Mouse (Mus musculus) stomach, postnatal 0 days (tissue): Measurements from ENCODE around the gene Ncapg. TPM values are rescaled to one million over a fixed set of nuclear protein-coding genes. Genes with fewer than 3 reads are reported as not detected.

ENCODE experiments used
- ATAC-seq: fragments of 200-750 bp; cut with Nextera tagmentation; 2 replicates; pipeline ENCODE4 v1.8.0; 2017; ENCODE audit not compliant: low FRiP score, low TSS enrichment
- DNase-seq: peaks from one replicate; pipeline ENCODE4 v3.0.0-alpha.2; 2016; ENCODE audit warnings: low spot score
- H3K27ac ChIP-seq: fragments of 300-500 bp; sonication (generic); replicated peaks from 2 replicates; pipeline ENCODE4 v1.5.1; 2014; ENCODE audit warnings: mild to moderate bottlenecking, control low read depth
- H3K27me3 ChIP-seq: fragments of 300-500 bp; sonication (generic); 2 replicates; pipeline ENCODE4 v1.6.1; 2014; ENCODE audit warnings: low read length; ENCODE audit not compliant: control insufficient read depth, insufficient read depth
- H3K36me3 ChIP-seq: fragments of 300-500 bp; sonication (generic); 2 replicates; pipeline ENCODE4 v1.6.1; 2014; ENCODE audit warnings: low read length, mixed read lengths; ENCODE audit not compliant: control insufficient read depth, insufficient read depth
- H3K4me1 ChIP-seq: fragments of 300-500 bp; sonication (generic); replicated peaks from 2 replicates; pipeline ENCODE4 v1.6.1; 2014; ENCODE audit warnings: antibody characterized with exemption; ENCODE audit not compliant: control insufficient read depth, insufficient read depth
- H3K4me2 ChIP-seq: fragments of 300-500 bp; sonication (generic); replicated peaks from 2 replicates; pipeline ENCODE4 v1.6.1; 2014; ENCODE audit warnings: low read depth, mild to moderate bottlenecking, control low read depth, moderate library complexity
- H3K4me3 ChIP-seq: fragments of 300-500 bp; sonication (generic); 2 replicates; pipeline ENCODE4 v1.5.1; 2014; ENCODE audit warnings: low read depth, low read length, control low read depth
- H3K9ac ChIP-seq: fragments of 300-500 bp; sonication (generic); 2 replicates; pipeline ENCODE4 v1.6.1; 2014; ENCODE audit warnings: mild to moderate bottlenecking, low read length, control low read depth, mixed read lengths
- H3K9me3 ChIP-seq: fragments of 300-500 bp; sonication (generic); 2 replicates; pipeline ENCODE4 v1.6.1; 2016; ENCODE audit warnings: low read length; ENCODE audit not compliant: control insufficient read depth
- CTCF ChIP-seq: IDR thresholded peaks from 2 replicates; pipeline ENCODE4 v1.5.1; 2016; ENCODE audit warnings: antibody characterized with exemption, low read depth, mild to moderate bottlenecking, moderate library complexity
- EP300 ChIP-seq: optimal IDR thresholded peaks from 2 replicates; pipeline ENCODE3; 2016; ENCODE audit warnings: antibody characterized with exemption
- WGBS: fragments of 180-500 bp; shearing (Covaris S2); extraction: QIAGEN DNeasy Blood & Tissue Kit; methylation state at CpG from one replicate; pipeline ENCODE4 v1.1.7; 2014; 5-methylcytosine and 5-hydroxymethylcytosine counted together
- polyA plus RNA-seq: library from polyadenylated mRNA; unstranded; fragments of >200 nt; fragmentation: Nextera tagmentation; extraction: Ambion mirVana; gene quantifications from 2 replicates; pipeline ENCODE4 v1.2.1, GENCODE M21; 2015

Ncapg gene
- polyA plus RNA-seq = 7.9 and 11.4 TPM in 2 replicates

- whole genome bisulfite sequencing = under 1% methylated on average over 66 of the region's 66 CpGs
- no peaks in the 10 kb centered on the region for H3K4me1 ChIP-seq
- H3K9ac ChIP-seq = peak within 1 kb of the TSS; percentile 71
- H3K9me3 ChIP-seq = no peaks in the 10 kb centered on the region
- peak within 1 kb of the TSS; percentile 70 for H3K4me3 ChIP-seq
- H3K4me2 ChIP-seq = peak within 1 kb of the TSS; percentile 96
- no peaks in the 10 kb centered on the region for H3K27me3 ChIP-seq
- peak; percentile 100 for DNase-seq
- peak; percentile 97 for TF ChIP-seq EP300
- no peak; the same call in 1 of the 2 replicates for TF ChIP-seq CTCF
- H3K27ac ChIP-seq = peak within 1 kb of the TSS; percentile 85
- no peaks in the 10 kb centered on the region for H3K36me3 ChIP-seq
- peak; percentile 100 for ATAC-seq
These were observed at the start of gene Ncapg for GRCm38 (mm10) chr5:45669598-45670279. Ncapg (plus strand) TSS chr5:45669919.

DNA sequence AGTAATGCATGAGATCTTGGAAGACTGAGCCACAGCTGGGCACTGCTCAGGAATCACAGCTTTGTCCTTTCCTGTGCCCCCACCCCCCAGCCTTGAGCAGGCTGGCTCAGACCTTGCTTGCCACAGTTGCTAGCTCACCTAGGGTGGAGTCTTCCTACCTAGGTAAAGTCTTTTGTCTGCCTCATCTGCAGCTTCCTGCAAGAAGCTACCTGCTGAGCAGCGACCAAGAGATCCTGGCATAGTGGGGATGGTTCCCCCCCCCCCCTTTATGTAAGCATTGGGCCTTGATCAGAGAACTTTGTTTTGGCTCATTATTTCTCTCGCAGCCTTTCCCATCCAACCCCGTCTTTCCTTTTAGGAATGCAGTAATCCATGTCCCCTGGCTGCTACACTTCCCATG lies 48.2 kb upstream of the Ncapg start:
- Histone ChIP-seq H3K9me3 (no peaks in the 10 kb centered on the region), H3K27me3 (no peaks in the 10 kb centered on the region), H3K4me2 (no peak overlapping the region), H3K9ac (no peak overlapping the region), H3K27ac (no peak overlapping the region), H3K4me1 (no peaks in the 10 kb centered on the region), H3K36me3 (no peaks in the 10 kb centered on the region), H3K4me3 (no peak overlapping the region)
- DNase-seq (no peak), ATAC-seq (no peak)
- TF ChIP-seq CTCF (no peak), EP300 (no peak)
- 46% methylated on average over 3 of the region's 3 CpGs for WGBS

GRCm38 (mm10) chr5:45627771-45628170 lies 41.9 kb upstream of the Ncapg start:
- no peak for DNase-seq
- 50% methylated on average over 1 of the region's 1 CpGs for WGBS
- H3K4me1 ChIP-seq = no peaks in the 10 kb centered on the region

DNA sequence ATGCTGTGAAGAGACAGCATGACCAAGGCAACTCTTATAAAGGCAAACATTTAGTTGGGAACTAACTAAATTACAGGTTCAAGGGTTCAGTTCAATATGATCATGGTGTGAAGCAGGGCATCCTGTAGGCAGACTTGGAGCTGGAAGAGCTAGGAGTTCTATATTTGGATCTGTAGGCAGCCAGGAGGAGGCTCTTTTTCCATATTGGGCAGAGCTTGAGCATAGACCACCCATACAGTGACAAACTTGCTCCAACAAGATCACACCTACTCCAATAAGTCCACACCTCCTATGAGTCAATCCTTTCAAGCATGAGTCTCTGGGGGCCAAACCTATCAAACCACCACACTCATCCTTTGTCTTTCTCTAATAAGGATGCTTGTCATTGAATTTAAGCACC lies 40.2 kb upstream of the Ncapg start:
- Histone ChIP-seq H3K27ac (no peak overlapping the region), H3K4me1 (no peaks in the 10 kb centered on the region), H3K27me3 (no peaks in the 10 kb centered on the region), H3K4me3 (no peak overlapping the region), H3K9me3 (no peaks in the 10 kb centered on the region), H3K4me2 (no peak overlapping the region), H3K9ac (no peak overlapping the region), H3K36me3 (no peaks in the 10 kb centered on the region)
- no peak for ATAC-seq
- TF ChIP-seq EP300 (no peak), CTCF (no peak)
- DNase-seq = no peak

More at GRCm38 (mm10) chr5:45627771-45628170, 41.9 kb upstream of the Ncapg start:
- H3K4me3 ChIP-seq = no peak overlapping the region
- no peak for TF ChIP-seq CTCF
- no peak for TF ChIP-seq EP300
- no peak overlapping the region for H3K9ac ChIP-seq
- no peaks in the 10 kb centered on the region for H3K27me3 ChIP-seq
- H3K9me3 ChIP-seq = no peaks in the 10 kb centered on the region
- no peak for ATAC-seq
- H3K4me2 ChIP-seq = no peak overlapping the region
- no peak overlapping the region for H3K27ac ChIP-seq
- H3K36me3 ChIP-seq = no peaks in the 10 kb centered on the region

DNA sequence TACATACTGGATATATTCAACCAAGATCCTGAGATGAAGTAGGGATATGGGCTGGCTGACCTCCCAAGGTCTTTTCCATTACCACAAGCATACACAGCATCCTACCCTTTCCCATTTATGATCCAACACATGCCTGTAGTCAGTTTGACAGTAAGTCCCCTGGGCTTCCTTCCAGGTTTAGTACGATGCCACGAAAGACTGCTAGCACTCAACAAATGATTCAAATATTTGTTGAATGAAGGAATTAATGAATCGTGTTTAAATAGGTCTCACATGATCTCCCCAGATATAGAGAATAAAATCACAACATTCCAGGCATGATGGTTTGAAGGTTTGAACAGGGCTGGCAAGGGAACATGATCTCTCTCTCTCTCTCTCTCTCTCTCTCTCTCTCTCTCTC lies 31.3 kb upstream of the Ncapg start:
- no peaks in the 10 kb centered on the region for H3K9me3 ChIP-seq
- 12% methylated on average over 3 of the region's 3 CpGs for WGBS
- H3K4me2 ChIP-seq = peak overlapping the region; percentile 96
- ATAC-seq (no peak), DNase-seq (no peak)
- no peaks in the 10 kb centered on the region for H3K36me3 ChIP-seq
- no peak overlapping the region for H3K9ac ChIP-seq
- TF ChIP-seq CTCF (no peak), EP300 (no peak)
- no peaks in the 10 kb centered on the region for H3K27me3 ChIP-seq
- H3K4me3 ChIP-seq = no peak overlapping the region; the same call in 1 of the 2 replicates
- no peak overlapping the region for H3K27ac ChIP-seq
- H3K4me1 ChIP-seq = no peaks in the 10 kb centered on the region

DNA sequence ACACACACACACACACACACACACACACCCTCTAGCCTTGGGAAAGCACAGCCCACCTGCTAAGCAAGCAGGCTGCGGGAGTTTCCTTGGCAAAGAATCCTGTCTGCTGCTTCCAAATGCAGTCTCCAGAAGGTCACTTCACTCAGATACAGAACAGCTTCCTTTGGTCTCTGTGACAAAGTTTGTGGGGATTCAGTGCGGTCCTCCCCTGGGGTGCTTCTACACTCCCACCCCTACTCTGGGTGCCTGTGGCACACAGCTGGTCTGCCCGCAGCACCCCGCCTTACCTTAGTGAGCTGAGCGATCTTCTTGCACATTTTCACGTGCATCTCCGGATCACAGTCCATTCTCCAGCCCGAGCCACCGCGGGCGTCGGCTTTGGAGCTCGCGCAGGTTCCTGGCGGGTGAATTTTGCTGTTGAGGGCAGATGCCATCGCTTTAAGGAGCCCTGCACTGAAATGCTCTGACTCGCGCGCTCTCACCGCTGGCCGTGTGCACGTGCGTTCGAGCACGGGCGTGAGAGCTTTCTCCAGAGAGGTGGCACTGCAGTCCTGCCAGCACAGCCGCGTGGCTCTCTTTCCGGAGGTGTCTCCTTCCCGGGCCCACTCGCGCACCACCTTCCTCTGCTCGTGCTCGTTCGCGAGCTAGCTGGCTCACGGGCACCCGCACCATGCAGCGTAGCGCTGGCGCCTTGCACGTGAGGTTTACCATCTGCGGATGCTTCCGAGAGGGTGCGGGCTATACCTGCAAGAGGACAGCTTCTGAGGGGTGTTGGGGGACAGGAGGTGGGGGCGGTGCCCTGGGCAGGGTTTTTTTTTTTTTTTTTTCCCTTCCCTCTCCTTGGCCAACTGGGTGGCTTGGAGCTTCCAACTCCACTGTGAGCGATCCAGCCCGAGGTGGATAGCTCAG lies 30.7 kb upstream of the Ncapg start, which contains the start of gene Fam184b:
Fam184b (minus strand) TSS at position 809 of the 909 bp plus-strand sequence.
- Histone ChIP-seq H3K9ac (peak within 1 kb of the TSS; percentile 48), H3K4me2 (peak within 1 kb of the TSS; percentile 96), H3K4me1 (no peaks in the 10 kb centered on the region), H3K4me3 (peak within 1 kb of the TSS; percentile 56), H3K36me3 (no peaks in the 10 kb centered on the region), H3K27ac (no peak within 1 kb of the TSS), H3K9me3 (no peaks in the 10 kb centered on the region), H3K27me3 (no peaks in the 10 kb centered on the region)
- DNase-seq (peak; percentile 58), ATAC-seq (peak; percentile 51)
- under 1% methylated on average over 48 of the region's 48 CpGs for WGBS
- TF ChIP-seq EP300 (no peak), CTCF (no peak)
